Mouse (Mus musculus) lung, postnatal 0 days (tissue): ENCODE data around the gene Il13ra1.

Experiments
- CTCF ChIP-seq: IDR thresholded peaks from 2 replicates; pipeline ENCODE4 v1.5.1; 2016; ENCODE audit warnings: antibody characterized with exemption, mild to moderate bottlenecking
- EP300 ChIP-seq: IDR thresholded peaks from 2 replicates; pipeline ENCODE4 v1.6.1; 2016; ENCODE audit warnings: antibody characterized with exemption, mild to moderate bottlenecking, control low read depth

DNA sequence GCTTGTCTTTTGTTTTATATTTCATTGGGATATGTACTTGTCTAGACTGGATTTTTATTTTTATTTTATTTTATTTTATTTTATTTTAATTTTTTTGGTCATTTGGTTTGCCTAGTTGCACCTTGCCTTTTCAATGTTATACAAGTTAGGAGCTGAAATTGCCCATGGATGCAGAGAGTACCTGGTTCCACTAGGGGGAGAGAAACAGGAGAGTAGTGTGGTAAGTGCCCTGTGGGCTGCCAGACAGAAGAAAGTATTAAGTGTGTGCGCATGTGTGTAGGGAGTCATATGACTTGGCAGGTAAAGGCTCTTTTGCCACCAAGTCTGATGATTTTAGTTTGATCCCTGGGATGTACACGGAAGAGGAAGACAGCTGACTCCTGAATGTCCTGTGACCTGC lies 97.6 kb downstream of the Il13ra1 start:
- TF ChIP-seq CTCF, result no peak
- TF ChIP-seq EP300, result no peak
